Mouse (Mus musculus) kidney, adult 2 months (tissue): ENCODE results near the gene Slc9a8.

Source experiments
- CTCF ChIP-seq: fragments of 200-500 bp; conservative IDR thresholded peaks from 2 replicates; pipeline ENCODE4 v1.5.1; 2011; ENCODE audit warnings: low read depth, mild to moderate bottlenecking, control low read depth, low read length, moderate library complexity, mixed read lengths; ENCODE audit not compliant: insufficient read depth, insufficient read length
- POLR2A ChIP-seq: fragments of 200-500 bp; IDR thresholded peaks from one replicate; pipeline ENCODE4 v1.6.1; 2011; ENCODE audit warnings: low read depth, low read length, control low read depth

DNA sequence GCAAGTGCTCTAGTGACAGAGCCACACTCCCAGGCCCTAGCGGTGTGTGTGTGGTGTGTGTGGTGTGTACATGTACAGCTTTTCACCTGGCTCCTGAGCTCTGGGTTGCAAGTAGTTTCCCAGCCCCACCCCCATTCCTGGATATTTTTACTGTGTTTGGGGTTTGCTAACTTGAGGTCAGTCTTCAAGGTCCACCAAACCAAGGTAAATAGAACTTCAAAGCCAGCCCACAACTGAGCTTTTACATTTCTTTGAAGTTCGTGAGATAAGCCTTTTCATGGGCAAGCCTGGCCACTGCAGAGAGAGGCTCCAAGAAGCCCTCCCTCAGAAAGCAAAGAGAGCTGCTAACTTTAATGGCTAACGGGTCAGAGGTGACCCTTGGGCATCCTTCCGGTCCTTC, 42.5 kb upstream of the Slc9a8 start:
- TF ChIP-seq POLR2A (no peak), CTCF (no peak)
